Mouse (Mus musculus): Measurements from ENCODE around the gene Sema6b. TPM values are rescaled to one million over a fixed set of nuclear protein-coding genes. Genes with fewer than 3 reads are reported as not detected.

Sema6b gene
- 5.5 TPM for polyA plus RNA-seq (2014; fragmentation: Illumina TruSeq; extraction: RNeasy Lipid Tissue Mini Kit (QIAGEN cat#74804); ENCODE audit: low read depth, low replicate concordance)

DNA sequence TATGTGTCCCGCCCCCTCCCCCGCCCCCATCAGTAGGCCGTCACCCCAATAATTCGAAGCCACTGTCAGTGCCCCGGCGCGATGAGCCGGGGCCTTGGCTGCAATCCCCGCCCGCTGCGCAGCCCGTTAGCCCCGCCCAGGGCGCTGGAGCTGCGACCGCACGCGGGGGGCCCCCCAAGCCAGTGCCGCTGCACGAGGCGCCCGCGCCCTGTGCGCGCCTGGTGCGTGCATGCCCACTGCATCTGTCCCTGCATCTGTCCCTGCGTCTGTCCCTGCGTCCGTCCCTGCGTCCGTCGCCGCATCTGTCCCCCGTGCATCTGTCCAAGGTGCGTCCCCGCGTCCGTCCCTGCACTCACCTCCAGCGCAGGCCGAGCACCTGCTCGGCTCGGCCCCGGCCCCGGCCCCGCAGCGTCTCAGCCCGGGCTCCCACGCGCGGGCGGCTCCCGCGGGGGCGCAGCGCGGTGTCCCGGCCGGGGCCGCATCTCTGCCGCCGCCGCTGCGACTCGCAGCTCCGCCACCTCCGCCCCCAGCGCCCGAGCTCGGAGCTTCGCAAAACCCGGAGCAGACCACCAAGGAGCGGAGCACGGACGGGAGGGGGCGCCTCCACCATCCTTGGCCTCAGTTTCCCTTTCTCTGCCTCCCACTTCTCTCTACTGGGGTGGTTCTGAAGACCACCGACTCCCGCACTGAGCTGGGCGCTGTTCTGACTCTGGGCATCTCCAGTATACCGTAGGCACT, at the start of gene Sema6b:
Sema6b (minus strand) TSS at position 486 of the 738 bp plus-strand sequence.

GRCm38 (mm10) chr17:56183658-56184103, 43.5 kb upstream of the Sema6b start, which contains the start of gene Mydgf:
TSS of gene Mydgf (minus strand) at chr17:56183920.

DNA sequence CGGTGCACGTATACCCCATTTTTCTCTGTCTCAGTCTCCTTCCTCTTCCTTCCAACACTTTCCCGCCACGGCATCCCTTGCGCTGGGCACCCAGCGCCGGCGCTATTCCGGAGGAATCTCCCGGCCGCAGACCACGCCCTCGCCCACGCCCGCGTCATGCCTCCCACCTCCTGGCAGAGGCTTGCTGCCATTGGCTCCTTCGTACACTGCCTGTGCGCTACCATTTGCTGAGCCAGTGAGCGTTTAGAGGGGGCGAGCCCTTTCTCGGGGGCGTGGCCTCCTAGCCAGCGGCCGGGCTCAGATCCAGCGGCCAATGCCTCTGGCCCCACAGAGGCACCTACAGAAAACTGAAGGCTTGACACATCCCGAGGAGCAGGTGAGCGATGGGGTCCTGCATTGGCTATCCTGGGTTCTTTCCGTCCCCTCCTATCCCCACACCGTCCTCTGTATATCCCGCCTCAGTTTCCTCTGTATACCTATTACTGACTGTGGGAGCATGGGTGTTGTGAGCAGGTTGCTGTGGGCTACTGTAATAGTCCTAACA, 22.2 kb upstream of the Sema6b start, which contains the start of gene Tnfaip8l1:
Tnfaip8l1 (plus strand) TSS at position 247 of the 544 bp plus-strand sequence.

GRCm38 (mm10) chr17:56121826-56122225, 18.3 kb downstream of the Sema6b start, which contains the start of gene Lrg1:
TSS of gene Lrg1 (minus strand) at chr17:56122001.

DNA sequence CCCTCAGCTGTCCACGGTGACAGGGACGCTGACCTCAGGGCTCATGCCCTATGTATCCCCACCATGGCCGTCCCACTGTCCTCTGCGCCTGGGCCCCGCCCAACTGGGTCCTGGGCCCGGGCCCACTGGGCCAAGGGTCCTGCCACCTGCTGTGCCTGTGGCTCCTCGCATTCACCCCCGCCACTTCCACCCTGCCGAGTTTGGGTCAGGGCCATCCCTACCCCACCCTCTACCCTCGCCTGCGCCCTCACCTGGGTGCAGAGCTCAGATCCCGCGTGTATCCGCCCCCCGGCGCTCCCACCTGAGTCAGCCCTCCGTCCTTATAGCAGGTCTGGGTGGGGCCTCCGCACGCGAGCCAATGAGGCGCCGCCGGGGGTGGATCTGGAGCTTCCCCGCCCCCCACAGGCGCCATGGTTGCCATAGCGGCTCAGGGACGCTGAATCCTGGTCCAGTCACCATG, 22.9 kb downstream of the Sema6b start, which contains the start of gene Plin5:
Plin5 (minus strand) TSS at position 346 of the 460 bp plus-strand sequence.

GRCm38 (mm10) chr17:56109219-56110051, 30.7 kb downstream of the Sema6b start, which contains the start of gene Plin4:
TSS of gene Plin4 (minus strand) at chr17:56109803.

GRCm38 (mm10) chr17:56078880-56079795, 61.0 kb downstream of the Sema6b start, which contains the start of gene Hdgfl2:
TSS of gene Hdgfl2 (plus strand) at chr17:56079634.

DNA sequence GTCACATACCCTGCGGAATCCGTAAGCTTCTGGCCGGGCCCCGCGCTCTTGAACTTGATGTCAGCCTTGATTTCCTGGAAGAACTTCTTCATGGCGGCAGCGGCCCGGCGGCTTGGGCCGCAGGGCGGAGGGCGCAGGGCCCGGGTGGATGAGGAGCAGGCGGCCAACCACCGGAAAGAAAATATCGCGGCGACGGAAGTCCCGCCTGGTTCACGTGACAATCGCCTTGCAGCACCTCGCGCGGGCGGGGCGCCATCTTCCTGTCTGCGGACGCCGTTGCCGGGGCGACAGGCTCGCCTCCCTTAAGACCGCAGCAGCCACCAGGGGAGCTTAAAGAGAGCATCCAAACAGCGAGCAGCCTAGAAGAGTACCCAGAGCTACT, 65.3 kb downstream of the Sema6b start, which contains the start of gene Ubxn6:
Ubxn6 (minus strand) TSS at position 202 of the 382 bp plus-strand sequence.

Other genes with a start within 250 kb of the Sema6b start
- gene Zfp959, start 248.2 kb downstream of the Sema6b start, polyA plus RNA-seq (2014; fragmentation: Illumina TruSeq; extraction: RNeasy Lipid Tissue Mini Kit (QIAGEN cat#74804); ENCODE audit: low read depth, low replicate concordance): 9.7 TPM
- 7.1 TPM for gene Zfp119b, start 190.8 kb downstream of the Sema6b start, polyA plus RNA-seq (2014; fragmentation: Illumina TruSeq; extraction: RNeasy Lipid Tissue Mini Kit (QIAGEN cat#74804); ENCODE audit: low read depth, low replicate concordance)
- 2.5 TPM for gene Ebi3, start 187.7 kb downstream of the Sema6b start, polyA plus RNA-seq (2014; fragmentation: Illumina TruSeq; extraction: RNeasy Lipid Tissue Mini Kit (QIAGEN cat#74804); ENCODE audit: low read depth, low replicate concordance)
- gene Yju2, start 181.2 kb downstream of the Sema6b start, polyA plus RNA-seq (2014; fragmentation: Illumina TruSeq; extraction: RNeasy Lipid Tissue Mini Kit (QIAGEN cat#74804); ENCODE audit: low read depth, low replicate concordance): 10.1 TPM
- 2.6 TPM for gene Shd, start 169.9 kb downstream of the Sema6b start, polyA plus RNA-seq (2014; fragmentation: Illumina TruSeq; extraction: RNeasy Lipid Tissue Mini Kit (QIAGEN cat#74804); ENCODE audit: low read depth, low replicate concordance)
- not detected for gene Fsd1, start 153.8 kb downstream of the Sema6b start, polyA plus RNA-seq (2014; fragmentation: Illumina TruSeq; extraction: RNeasy Lipid Tissue Mini Kit (QIAGEN cat#74804); ENCODE audit: low read depth, low replicate concordance)
- 51.0 TPM for gene Stap2, start 134.8 kb downstream of the Sema6b start, polyA plus RNA-seq (2014; fragmentation: Illumina TruSeq; extraction: RNeasy Lipid Tissue Mini Kit (QIAGEN cat#74804); ENCODE audit: low read depth, low replicate concordance)
- gene Mpnd, start 134.6 kb downstream of the Sema6b start, polyA plus RNA-seq (2014; fragmentation: Illumina TruSeq; extraction: RNeasy Lipid Tissue Mini Kit (QIAGEN cat#74804); ENCODE audit: low read depth, low replicate concordance): 53.2 TPM
- gene Sh3gl1, start 103.7 kb downstream of the Sema6b start, polyA plus RNA-seq (2014; fragmentation: Illumina TruSeq; extraction: RNeasy Lipid Tissue Mini Kit (QIAGEN cat#74804); ENCODE audit: low read depth, low replicate concordance): 43.8 TPM
- 4.7 TPM for gene Chaf1a, start 99.9 kb downstream of the Sema6b start, polyA plus RNA-seq (2014; fragmentation: Illumina TruSeq; extraction: RNeasy Lipid Tissue Mini Kit (QIAGEN cat#74804); ENCODE audit: low read depth, low replicate concordance)
- gene Ubxn6, start 65.3 kb downstream of the Sema6b start, polyA plus RNA-seq (2014; fragmentation: Illumina TruSeq; extraction: RNeasy Lipid Tissue Mini Kit (QIAGEN cat#74804); ENCODE audit: low read depth, low replicate concordance): 75.3 TPM
- gene Hdgfl2, start 60.7 kb downstream of the Sema6b start, polyA plus RNA-seq (2014; fragmentation: Illumina TruSeq; extraction: RNeasy Lipid Tissue Mini Kit (QIAGEN cat#74804); ENCODE audit: low read depth, low replicate concordance): 58.6 TPM
- 510 TPM for gene Plin4, start 30.5 kb downstream of the Sema6b start, polyA plus RNA-seq (2014; fragmentation: Illumina TruSeq; extraction: RNeasy Lipid Tissue Mini Kit (QIAGEN cat#74804); ENCODE audit: low read depth, low replicate concordance)
- gene Plin5, start 22.7 kb downstream of the Sema6b start, polyA plus RNA-seq (2014; fragmentation: Illumina TruSeq; extraction: RNeasy Lipid Tissue Mini Kit (QIAGEN cat#74804); ENCODE audit: low read depth, low replicate concordance): 10.4 TPM
- 160 TPM for gene Lrg1, start 18.3 kb downstream of the Sema6b start, polyA plus RNA-seq (2014; fragmentation: Illumina TruSeq; extraction: RNeasy Lipid Tissue Mini Kit (QIAGEN cat#74804); ENCODE audit: low read depth, low replicate concordance)
- gene Tnfaip8l1, start 22.1 kb upstream of the Sema6b start, polyA plus RNA-seq (2014; fragmentation: Illumina TruSeq; extraction: RNeasy Lipid Tissue Mini Kit (QIAGEN cat#74804); ENCODE audit: low read depth, low replicate concordance): 1.7 TPM
- 63.5 TPM for gene Mydgf, start 43.6 kb upstream of the Sema6b start, polyA plus RNA-seq (2014; fragmentation: Illumina TruSeq; extraction: RNeasy Lipid Tissue Mini Kit (QIAGEN cat#74804); ENCODE audit: low read depth, low replicate concordance)
- gene Dpp9, start 78.6 kb upstream of the Sema6b start, polyA plus RNA-seq (2014; fragmentation: Illumina TruSeq; extraction: RNeasy Lipid Tissue Mini Kit (QIAGEN cat#74804); ENCODE audit: low read depth, low replicate concordance): 24.6 TPM
- 14.1 TPM for gene Fem1a, start 116.5 kb upstream of the Sema6b start, polyA plus RNA-seq (2014; fragmentation: Illumina TruSeq; extraction: RNeasy Lipid Tissue Mini Kit (QIAGEN cat#74804); ENCODE audit: low read depth, low replicate concordance)
- gene Ticam1, start 136.4 kb upstream of the Sema6b start, polyA plus RNA-seq (2014; fragmentation: Illumina TruSeq; extraction: RNeasy Lipid Tissue Mini Kit (QIAGEN cat#74804); ENCODE audit: low read depth, low replicate concordance): 14.9 TPM
- 42.2 TPM for gene Plin3, start 152.5 kb upstream of the Sema6b start, polyA plus RNA-seq (2014; fragmentation: Illumina TruSeq; extraction: RNeasy Lipid Tissue Mini Kit (QIAGEN cat#74804); ENCODE audit: low read depth, low replicate concordance)
- gene Arrdc5, start 159.9 kb upstream of the Sema6b start, polyA plus RNA-seq (2014; fragmentation: Illumina TruSeq; extraction: RNeasy Lipid Tissue Mini Kit (QIAGEN cat#74804); ENCODE audit: low read depth, low replicate concordance): 3.3 TPM
- gene Uhrf1, start 163.0 kb upstream of the Sema6b start, polyA plus RNA-seq (2014; fragmentation: Illumina TruSeq; extraction: RNeasy Lipid Tissue Mini Kit (QIAGEN cat#74804); ENCODE audit: low read depth, low replicate concordance): 6.0 TPM
- gene Kdm4b, start 185.7 kb upstream of the Sema6b start, polyA plus RNA-seq (2014; fragmentation: Illumina TruSeq; extraction: RNeasy Lipid Tissue Mini Kit (QIAGEN cat#74804); ENCODE audit: low read depth, low replicate concordance): 28.3 TPM

Measured in adipose tissue, adult 10 weeks (tissue).